Mouse (Mus musculus): Measurements from ENCODE around the gene Pnpla5.

Gene Pnpla5

DNA sequence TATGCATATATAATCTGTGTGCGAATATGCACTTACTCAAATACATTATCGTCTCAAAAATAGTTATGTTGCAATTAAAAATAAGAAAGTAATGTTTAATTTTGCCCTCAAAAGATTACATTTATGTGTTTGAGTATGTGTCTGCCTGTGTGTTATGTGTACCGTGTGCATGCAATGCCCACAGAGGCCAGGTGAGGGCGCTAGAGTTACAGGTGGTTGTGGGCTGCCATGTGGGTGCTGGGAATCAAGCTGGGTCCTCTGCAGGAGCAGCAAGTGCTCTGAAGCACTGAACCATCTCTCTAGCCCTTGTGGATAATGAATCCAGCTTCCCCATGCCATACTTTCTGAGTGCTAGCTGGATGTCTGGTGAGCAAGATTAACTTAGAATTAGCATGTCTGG, 57.3 kb downstream of the Pnpla5 start:
- no peak for DNase-seq

- peak in 1 of 2 experiments; percentile 16 for DNase-seq
These were observed 57.8 kb downstream of the Pnpla5 start, which contains the start of gene Efcab6 for GRCm38 (mm10) chr15:84065140-84065539. Efcab6 (minus strand) TSS chr15:84065379.

All from kidney, postnatal 4 days (tissue).